Mouse (Mus musculus) heart, embryonic 15.5 days (tissue): ENCODE data around the gene Wipf3. TPM values are rescaled to one million over a fixed set of nuclear protein-coding genes. Genes with fewer than 3 reads are reported as not detected.

Experiments used
- ATAC-seq: fragments of 200-750 bp; cut with Nextera tagmentation; replicated peaks from 2 replicates; pipeline ENCODE4 v1.8.0; 2017; ENCODE audit warnings: low read depth, moderate TSS enrichment; ENCODE audit not compliant: insufficient number of reproducible peaks, insufficient read depth, low FRiP score
- H3K27ac ChIP-seq: fragments of 300-500 bp; sonication (generic); 2 replicates; pipeline ENCODE4 v1.5.1; 2015; ENCODE audit warnings: mild to moderate bottlenecking, inconsistent platforms
- H3K27me3 ChIP-seq: fragments of 300-500 bp; sonication (generic); 2 replicates; pipeline ENCODE4 v1.6.1; 2015; ENCODE audit warnings: inconsistent platforms
- H3K36me3 ChIP-seq: fragments of 300-500 bp; sonication (generic); 2 replicates; pipeline ENCODE4 v1.6.1; 2015; ENCODE audit warnings: mild to moderate bottlenecking, inconsistent platforms
- H3K4me1 ChIP-seq: fragments of 300-500 bp; sonication (generic); replicated peaks from 2 replicates; pipeline ENCODE4 v1.6.1; 2015; ENCODE audit warnings: inconsistent platforms
- H3K4me2 ChIP-seq: fragments of 300-500 bp; sonication (generic); 2 replicates; pipeline ENCODE4 v1.6.1; 2015; ENCODE audit warnings: inconsistent platforms, mild to moderate bottlenecking, moderate library complexity
- H3K4me3 ChIP-seq: fragments of 300-500 bp; sonication (generic); 2 replicates; pipeline ENCODE4 v1.5.1; 2015; ENCODE audit warnings: mild to moderate bottlenecking, inconsistent platforms
- H3K9ac ChIP-seq: fragments of 300-500 bp; sonication (generic); 2 replicates; pipeline ENCODE4 v1.6.1; 2015; ENCODE audit warnings: mild to moderate bottlenecking, inconsistent platforms
- H3K9me3 ChIP-seq: fragments of 300-500 bp; sonication (generic); replicated peaks from 2 replicates; pipeline ENCODE4 v1.6.1; 2016; ENCODE audit warnings: inconsistent platforms
- WGBS: fragments of 180-500 bp; shearing (Covaris S2); methylation state at CpG from one replicate; pipeline ENCODE4 v1.1.7; 2015; ENCODE audit warnings: mixed read lengths; 5-methylcytosine and 5-hydroxymethylcytosine counted together
- polyA plus RNA-seq: library from polyadenylated mRNA; unstranded; fragments of >200 nt; fragmentation: Nextera tagmentation; extraction: Ambion mirVana; gene quantifications from 2 replicates; pipeline ENCODE4 v1.2.1, GENCODE M21; 2015

Gene Wipf3
- polyA plus RNA-seq, 1 experiment from 2014 or later: 3.4 TPM

DNA sequence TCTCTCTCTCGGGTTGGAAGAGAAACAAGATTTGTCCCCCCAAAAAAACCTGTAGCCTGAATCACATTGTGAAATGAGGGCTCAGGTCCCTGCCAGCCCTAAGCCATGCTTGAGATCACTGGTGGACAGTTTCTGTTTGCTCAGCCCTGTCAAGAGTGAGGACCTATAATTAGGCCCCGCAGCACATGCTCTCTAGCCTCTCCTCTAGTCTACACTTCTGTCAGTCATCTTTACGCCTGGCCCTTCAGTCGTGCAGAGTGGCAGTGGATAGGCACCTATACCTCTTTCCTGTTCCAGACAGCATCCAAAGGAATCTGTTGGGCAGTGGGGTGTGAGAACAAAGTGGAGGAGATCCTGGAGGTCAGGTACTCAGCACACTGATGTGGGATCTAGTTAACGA lies 78.4 kb downstream of the Wipf3 start:
- H3K9ac ChIP-seq: no peak overlapping the region
- H3K27ac ChIP-seq: no peak overlapping the region
- 41% methylated on average over 5 of the region's 5 CpGs for WGBS
- ATAC-seq: peak; percentile 44; the same call in 1 of the 2 replicates
- no peaks in the 10 kb centered on the region for H3K36me3 ChIP-seq
- no peaks in the 10 kb centered on the region for H3K9me3 ChIP-seq
- no peak overlapping the region for H3K4me2 ChIP-seq
- no peaks in the 10 kb centered on the region for H3K27me3 ChIP-seq
- no peak overlapping the region for H3K4me3 ChIP-seq
- H3K4me1 ChIP-seq: peaks cover 20% of the 10 kb centered on the region

DNA sequence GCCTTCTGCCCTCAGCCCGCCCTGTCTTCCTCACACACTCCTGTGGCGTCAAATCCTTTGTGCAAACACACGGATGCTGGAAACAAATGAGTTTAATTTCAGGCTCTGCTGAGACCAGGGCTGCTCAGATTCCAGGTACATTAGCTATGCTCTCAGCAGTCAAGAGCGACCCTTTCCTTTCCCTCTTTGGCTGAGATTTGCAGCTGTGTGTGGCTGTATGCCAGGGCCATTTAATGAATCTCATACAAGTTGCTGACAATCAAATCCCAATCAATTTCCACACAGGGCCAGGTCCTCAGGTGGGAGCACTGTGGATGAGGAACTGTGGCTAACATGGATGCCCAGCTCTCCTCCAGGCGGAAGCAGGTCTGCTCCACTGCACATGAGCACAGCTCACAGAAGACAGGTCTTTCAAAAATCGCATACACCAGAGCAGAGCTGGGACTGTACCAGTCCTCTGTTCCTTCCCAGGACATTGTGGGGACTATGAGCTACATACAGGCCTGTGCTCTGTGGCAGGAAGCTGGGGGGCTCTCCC lies 78.9 kb downstream of the Wipf3 start:
- Histone ChIP-seq H3K36me3 (no peaks in the 10 kb centered on the region), H3K9me3 (no peaks in the 10 kb centered on the region), H3K4me3 (no peak overlapping the region), H3K27ac (no peak overlapping the region), H3K4me1 (peaks cover 16% of the 10 kb centered on the region), H3K4me2 (no peak overlapping the region), H3K9ac (no peak overlapping the region), H3K27me3 (no peaks in the 10 kb centered on the region)
- 52% methylated on average over 6 of the region's 6 CpGs for WGBS
- peak; percentile 12; the same call in 1 of the 2 replicates for ATAC-seq

DNA sequence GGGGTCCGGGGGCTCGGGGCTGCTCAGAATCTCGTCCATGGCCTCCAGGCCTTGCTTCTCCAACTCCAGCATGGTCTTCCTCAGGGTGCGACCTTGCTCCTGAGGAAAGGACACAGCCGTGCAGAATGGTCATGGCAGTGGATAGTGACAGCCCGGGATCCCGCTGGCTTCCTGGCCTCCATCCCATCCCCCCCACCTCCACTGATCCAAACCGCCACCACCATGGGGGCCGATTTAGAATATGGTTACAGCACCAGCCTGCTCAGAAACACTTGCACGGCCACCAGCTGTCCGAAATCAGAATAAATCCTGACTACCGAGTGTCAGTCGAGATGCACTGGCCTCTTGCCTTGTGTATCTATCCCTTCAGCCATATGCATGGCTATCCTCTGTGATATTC lies 79.9 kb downstream of the Wipf3 start:
- H3K36me3 ChIP-seq: no peaks in the 10 kb centered on the region
- no peak for ATAC-seq
- no peaks in the 10 kb centered on the region for H3K27me3 ChIP-seq
- H3K4me2 ChIP-seq: no peak overlapping the region
- H3K9ac ChIP-seq: no peak overlapping the region
- H3K4me1 ChIP-seq: peaks cover 16% of the 10 kb centered on the region
- H3K27ac ChIP-seq: no peak overlapping the region
- H3K4me3 ChIP-seq: no peak overlapping the region
- 90% methylated on average over 13 of the region's 13 CpGs for WGBS
- H3K9me3 ChIP-seq: no peaks in the 10 kb centered on the region

DNA sequence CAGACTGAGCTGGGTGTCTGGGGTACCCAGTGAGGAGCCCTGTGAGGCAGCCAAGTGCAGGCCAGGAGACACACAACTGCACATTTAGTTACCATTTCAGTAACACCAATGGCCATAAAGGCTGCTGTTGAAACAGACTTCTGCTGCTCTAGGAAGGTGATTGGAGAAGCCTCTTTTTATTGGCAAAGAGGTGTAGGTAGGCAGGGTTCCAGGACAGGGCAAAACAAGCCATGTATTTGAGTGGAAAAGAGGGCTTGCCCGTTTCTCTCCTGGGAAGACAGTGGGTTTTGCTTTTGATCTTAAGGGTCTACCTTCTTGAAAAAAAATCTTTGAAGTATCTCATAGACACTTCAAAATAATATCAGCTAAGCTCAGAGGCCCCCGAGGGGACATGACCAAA lies 82.9 kb downstream of the Wipf3 start:
- no peak overlapping the region for H3K4me2 ChIP-seq
- H3K27me3 ChIP-seq: no peaks in the 10 kb centered on the region
- no peak for ATAC-seq
- H3K36me3 ChIP-seq: no peaks in the 10 kb centered on the region
- H3K9me3 ChIP-seq: no peaks in the 10 kb centered on the region
- H3K4me3 ChIP-seq: no peak overlapping the region
- peaks cover 11% of the 10 kb centered on the region for H3K4me1 ChIP-seq
- 61% methylated on average over 2 of the region's 2 CpGs for WGBS
- H3K27ac ChIP-seq: no peak overlapping the region
- H3K9ac ChIP-seq: no peak overlapping the region

DNA sequence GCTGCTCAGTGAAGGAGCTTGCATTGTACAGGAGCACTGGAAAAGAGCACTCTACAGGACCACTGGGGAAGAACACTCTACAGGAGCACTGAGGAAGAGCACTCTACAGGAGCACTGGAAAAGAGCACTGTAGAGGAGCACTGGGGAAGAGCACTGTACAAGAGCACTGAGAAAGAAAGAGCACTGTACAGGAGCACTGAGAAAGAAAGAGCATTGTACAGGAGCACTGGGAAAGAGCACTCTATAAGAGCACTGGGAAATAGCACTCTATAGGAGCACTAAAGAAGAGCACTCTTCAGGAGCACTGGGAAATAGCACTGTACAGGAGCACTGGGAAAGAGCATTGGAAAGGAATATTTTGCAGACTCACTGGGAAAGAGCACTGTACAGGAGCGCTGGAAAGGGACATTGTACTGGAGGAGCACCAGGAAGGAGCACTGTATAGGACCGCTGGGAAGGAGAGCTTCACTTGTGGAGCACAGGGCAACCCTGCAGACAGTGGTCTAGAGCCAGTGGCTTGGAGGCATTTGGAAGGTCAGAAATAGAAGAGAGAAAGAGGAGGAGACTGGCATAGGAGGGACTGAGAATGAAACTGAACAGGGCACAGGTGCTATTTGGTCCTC lies 87.2 kb downstream of the Wipf3 start:
- Histone ChIP-seq H3K4me3 (no peak overlapping the region), H3K36me3 (no peaks in the 10 kb centered on the region), H3K27me3 (no peaks in the 10 kb centered on the region), H3K4me1 (no peaks in the 10 kb centered on the region), H3K27ac (no peak overlapping the region), H3K9me3 (no peaks in the 10 kb centered on the region), H3K9ac (no peak overlapping the region), H3K4me2 (no peak overlapping the region)
- 0 out of 2 replicates have a peak, but pooled peaks have one; percentile 22 for ATAC-seq
- 78% methylated on average over 2 of the region's 2 CpGs for WGBS

DNA sequence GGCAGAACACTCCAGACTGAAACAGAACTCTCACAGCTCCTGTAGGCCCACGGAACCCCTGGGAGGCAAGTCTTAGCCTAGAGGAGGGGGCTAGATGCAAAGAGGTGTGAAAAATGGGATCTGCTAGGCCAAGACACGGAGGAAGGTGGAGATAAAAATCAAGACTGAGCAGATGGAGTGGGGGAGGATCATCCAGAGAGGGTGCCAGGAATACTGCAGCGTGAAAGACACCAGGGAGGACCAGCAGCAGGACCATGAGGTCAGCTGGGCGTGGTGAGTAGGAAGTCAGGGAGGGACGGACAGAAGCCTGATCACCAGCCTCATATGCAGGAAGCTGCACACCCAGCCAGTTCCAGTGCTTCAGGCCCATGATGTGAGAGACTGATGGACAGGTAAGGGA lies 89.4 kb downstream of the Wipf3 start:
- Histone ChIP-seq H3K9me3 (no peaks in the 10 kb centered on the region), H3K9ac (no peak overlapping the region), H3K27me3 (no peaks in the 10 kb centered on the region), H3K4me1 (no peaks in the 10 kb centered on the region), H3K36me3 (no peaks in the 10 kb centered on the region), H3K27ac (no peak overlapping the region), H3K4me2 (no peak overlapping the region), H3K4me3 (no peak overlapping the region)
- ATAC-seq: no peak
- WGBS: 48% methylated on average over 5 of the region's 5 CpGs

DNA sequence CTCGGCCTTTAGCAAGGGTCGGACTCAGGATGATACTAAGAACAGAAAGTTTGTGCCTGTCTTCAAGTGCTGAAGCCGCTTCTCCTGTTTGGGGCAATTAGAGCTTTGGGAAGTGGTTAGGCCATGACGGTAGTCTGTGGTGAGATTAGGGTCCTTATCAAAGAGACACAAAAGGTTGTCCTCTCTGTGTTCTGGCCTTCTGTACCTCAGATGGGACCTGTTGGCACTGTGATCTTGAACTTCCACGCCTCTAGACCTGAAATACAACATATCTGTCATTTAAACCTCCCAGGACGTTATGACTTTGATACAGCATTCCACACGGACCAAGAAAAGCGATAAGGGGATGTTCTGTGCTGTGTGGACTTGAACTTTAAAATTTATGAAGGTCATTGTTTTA lies 99.3 kb downstream of the Wipf3 start:
- H3K27ac ChIP-seq: no peak overlapping the region
- no peak overlapping the region for H3K4me2 ChIP-seq
- no peak for ATAC-seq
- no peaks in the 10 kb centered on the region for H3K27me3 ChIP-seq
- no peaks in the 10 kb centered on the region for H3K9me3 ChIP-seq
- no peaks in the 10 kb centered on the region for H3K36me3 ChIP-seq
- H3K4me3 ChIP-seq: no peak overlapping the region
- WGBS: 70% methylated on average over 8 of the region's 8 CpGs
- H3K4me1 ChIP-seq: peaks cover 10% of the 10 kb centered on the region
- H3K9ac ChIP-seq: no peak overlapping the region

DNA sequence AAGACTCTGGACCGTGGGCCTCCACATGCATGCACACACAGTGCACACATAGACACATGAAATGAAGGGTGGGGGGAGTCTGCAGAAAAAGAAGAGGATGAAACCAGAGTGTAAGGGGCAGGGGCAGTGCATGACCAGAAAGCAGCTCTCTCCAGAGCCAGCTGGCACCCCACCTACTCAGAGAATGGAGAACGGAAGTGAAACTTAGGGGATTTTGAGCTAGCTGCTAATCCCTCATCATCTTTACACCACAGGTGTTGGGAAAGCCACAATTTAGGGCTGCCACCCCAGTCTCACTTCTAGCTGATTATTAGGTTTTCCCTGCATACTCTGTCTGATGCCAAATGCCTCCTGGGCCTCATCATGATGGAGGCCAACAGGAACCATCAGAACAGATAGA lies 100.8 kb downstream of the Wipf3 start:
- no peaks in the 10 kb centered on the region for H3K9me3 ChIP-seq
- no peaks in the 10 kb centered on the region for H3K27me3 ChIP-seq
- H3K4me3 ChIP-seq: no peak overlapping the region
- no peak for ATAC-seq
- no peak overlapping the region for H3K27ac ChIP-seq
- no peak overlapping the region for H3K4me2 ChIP-seq
- peaks cover 10% of the 10 kb centered on the region for H3K4me1 ChIP-seq
- no peak overlapping the region for H3K9ac ChIP-seq
- no peaks in the 10 kb centered on the region for H3K36me3 ChIP-seq
- WGBS: 74% methylated on average over 2 of the region's 2 CpGs

DNA sequence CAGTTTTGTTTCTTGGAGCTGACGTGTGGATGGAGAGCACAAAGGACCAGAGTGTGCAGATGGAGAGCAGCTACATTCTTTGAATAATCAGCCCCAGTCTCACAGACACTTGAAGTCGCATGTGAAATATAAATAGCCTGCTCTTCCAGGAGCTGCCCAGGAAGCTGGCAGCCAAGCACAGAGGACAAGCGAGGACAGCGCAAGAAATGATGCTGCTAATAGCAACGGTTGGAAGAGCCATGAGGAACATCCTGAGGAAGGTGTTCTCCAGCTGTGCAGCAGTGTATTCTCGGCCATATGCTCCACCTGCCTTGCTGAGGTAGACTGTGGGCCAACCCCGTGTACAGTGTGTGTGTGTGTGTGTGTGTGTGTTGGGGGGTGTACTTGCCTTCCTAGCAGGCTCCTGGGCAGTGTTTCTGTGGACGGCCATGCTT lies 101.7 kb downstream of the Wipf3 start:
- 36% methylated on average over 8 of the region's 8 CpGs for WGBS

DNA sequence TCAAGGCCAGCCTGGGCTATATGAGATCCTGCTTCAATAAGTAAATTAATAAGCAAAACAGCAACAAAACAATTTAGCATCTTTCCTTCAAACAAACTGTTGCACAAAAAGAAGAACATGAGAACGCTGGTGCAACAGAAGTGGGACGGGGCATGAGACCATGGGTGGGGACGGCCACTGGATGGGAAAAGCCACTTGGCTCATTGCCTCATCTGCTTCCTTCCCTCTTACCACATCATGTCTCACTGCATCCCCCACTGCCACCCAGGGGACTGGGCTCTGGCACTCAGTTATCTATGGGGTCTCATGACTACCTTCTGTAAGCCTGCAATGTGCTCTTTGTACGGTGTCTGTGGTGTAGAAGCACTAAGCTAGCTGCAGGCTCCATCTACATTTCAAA lies 106.1 kb downstream of the Wipf3 start:
- Histone ChIP-seq H3K9me3 (no peaks in the 10 kb centered on the region), H3K36me3 (no peaks in the 10 kb centered on the region), H3K4me1 (peaks cover 24% of the 10 kb centered on the region), H3K4me2 (no peak overlapping the region), H3K27me3 (no peaks in the 10 kb centered on the region), H3K27ac (no peak overlapping the region), H3K9ac (no peak overlapping the region), H3K4me3 (no peak overlapping the region)
- 70% methylated on average over 4 of the region's 4 CpGs for WGBS
- no peak for ATAC-seq

More for the DNA sequence above, 101.7 kb downstream of the Wipf3 start:
- Histone ChIP-seq H3K4me2 (peak overlapping the region; percentile 3; the same call in 1 of the 2 replicates), H3K9ac (no peak overlapping the region), H3K4me1 (peaks cover 16% of the 10 kb centered on the region), H3K27ac (0 out of 2 replicates have a peak overlapping the region, but pooled peaks have one; percentile 32), H3K4me3 (no peak overlapping the region), H3K9me3 (no peaks in the 10 kb centered on the region), H3K36me3 (no peaks in the 10 kb centered on the region), H3K27me3 (no peaks in the 10 kb centered on the region)
- peak; percentile 72; the same call in 1 of the 2 replicates for ATAC-seq

DNA sequence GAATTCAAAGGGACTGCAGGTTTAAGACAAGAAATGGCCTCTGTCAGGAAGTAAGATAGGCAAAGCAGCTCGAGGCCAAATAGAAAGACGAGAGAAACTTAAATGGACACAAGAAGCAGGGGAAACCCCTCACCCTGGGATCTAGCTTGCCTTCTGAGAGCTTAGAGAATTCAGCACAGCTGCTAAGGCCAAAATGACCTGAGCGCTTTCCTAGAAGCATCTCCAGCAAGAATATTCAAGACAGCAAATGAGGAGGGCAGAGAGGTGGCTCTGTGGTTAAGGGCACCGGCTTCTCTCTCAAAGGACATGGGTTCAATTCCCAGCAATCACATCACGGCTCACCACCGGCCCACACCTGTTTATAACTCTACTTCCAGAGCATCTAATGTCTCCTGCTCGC lies 107.7 kb downstream of the Wipf3 start:
- Histone ChIP-seq H3K27ac (no peak overlapping the region), H3K36me3 (no peaks in the 10 kb centered on the region), H3K9me3 (no peaks in the 10 kb centered on the region), H3K4me1 (peaks cover 19% of the 10 kb centered on the region), H3K4me2 (no peak overlapping the region), H3K4me3 (no peak overlapping the region), H3K27me3 (no peaks in the 10 kb centered on the region), H3K9ac (no peak overlapping the region)
- ATAC-seq: no peak
- 70% methylated on average over 7 of the region's 7 CpGs for WGBS

DNA sequence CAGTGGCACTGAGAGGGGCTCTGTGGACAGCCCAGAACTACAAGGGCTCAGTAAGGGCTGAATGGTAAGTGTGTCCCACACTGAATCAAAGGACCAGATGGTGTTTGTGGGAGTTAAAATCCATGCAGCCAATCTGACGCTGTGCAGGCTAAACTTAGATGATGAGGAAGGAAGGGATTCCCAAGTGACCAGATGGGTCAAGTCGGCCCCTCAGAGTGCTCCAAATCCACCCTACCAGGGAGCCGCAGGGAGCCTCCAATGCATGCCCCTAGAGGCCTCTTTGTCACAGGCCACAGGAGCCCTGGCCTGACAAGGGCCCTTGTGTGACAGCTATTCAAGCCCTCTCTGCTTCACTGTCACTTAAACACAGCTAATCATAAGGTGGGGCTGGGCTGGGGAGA lies 109.4 kb downstream of the Wipf3 start:
- ATAC-seq: no peak
- Histone ChIP-seq H3K4me2 (no peak overlapping the region), H3K9me3 (no peaks in the 10 kb centered on the region), H3K27ac (no peak overlapping the region), H3K4me1 (peaks cover 22% of the 10 kb centered on the region), H3K36me3 (no peaks in the 10 kb centered on the region), H3K4me3 (no peak overlapping the region), H3K27me3 (no peaks in the 10 kb centered on the region), H3K9ac (no peak overlapping the region)
- 37% methylated on average over 3 of the region's 3 CpGs for WGBS
